Mouse (Mus musculus) cerebellum, adult 11 months (tissue): ENCODE data around the gene Taf1c.

Experiments used
- DNase-seq: peaks from one replicate; pipeline ENCODE4 v3.0.0; 2022

Gene Taf1c

DNA sequence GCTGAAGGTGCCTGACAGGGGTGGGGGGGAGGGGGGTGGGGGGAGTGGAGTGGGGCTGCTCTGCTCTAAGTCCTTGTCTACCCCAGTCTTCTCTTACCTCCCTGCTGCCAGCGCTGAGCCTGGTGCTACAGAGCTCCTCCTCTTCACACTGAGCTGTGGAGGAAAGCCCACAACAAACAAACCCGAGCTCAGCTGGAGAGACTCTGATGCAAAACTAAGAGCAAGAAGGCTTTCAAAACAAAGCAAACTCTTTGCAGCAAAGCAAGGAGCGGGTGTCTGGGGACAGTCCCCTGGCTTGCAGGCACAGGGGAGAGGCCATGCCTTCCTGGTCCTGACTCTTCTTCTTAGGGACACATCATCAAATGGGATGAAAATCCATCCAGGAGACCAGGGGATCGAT, 35.1 kb downstream of the Taf1c start:
- no peak for DNase-seq

DNA sequence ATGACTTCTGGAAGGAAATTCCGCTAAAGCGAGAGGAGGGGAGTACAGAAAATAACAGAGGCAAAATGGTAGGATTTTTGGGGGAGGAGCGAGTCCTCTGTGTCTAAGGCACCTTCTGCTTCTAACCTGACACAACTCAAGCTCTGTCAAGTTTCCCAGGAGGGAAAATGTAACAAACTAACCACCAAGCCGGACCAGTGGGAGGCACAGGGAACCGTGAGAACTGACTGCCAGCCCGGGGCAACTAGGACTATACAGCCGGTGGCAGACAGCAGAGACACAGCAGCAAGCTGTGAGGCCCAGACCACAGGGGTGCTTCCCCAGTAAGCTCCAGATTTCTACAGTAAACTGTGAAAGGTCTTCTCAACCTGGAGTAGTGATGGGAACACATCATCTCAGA, 36.1 kb downstream of the Taf1c start:
- DNase-seq = no peak

GRCm38 (mm10) chr8:119568251-119568650, 36.8 kb downstream of the Taf1c start:
- no peak for DNase-seq

DNA sequence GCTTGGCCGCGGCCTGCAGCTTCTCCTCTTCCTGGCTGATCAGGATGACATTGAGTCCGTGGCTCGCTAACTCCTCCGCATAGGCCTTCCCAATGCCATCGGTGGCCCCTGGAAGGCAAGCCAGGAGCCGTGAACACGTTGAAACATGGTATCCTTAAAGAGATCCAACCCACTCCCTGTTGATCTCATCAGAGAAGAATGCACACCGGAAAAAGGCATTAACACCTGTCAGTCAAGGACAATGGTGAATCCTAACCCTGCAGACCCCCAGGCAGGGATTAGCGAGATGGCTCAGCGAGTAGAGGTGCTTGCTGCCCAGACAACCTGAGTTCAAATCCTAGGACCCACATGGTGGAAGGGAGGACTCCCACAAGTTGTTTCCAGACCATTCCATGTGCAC, 38.7 kb downstream of the Taf1c start:
- DNase-seq = no peak

- no peak for DNase-seq
These were observed 41.2 kb downstream of the Taf1c start for GRCm38 (mm10) chr8:119563849-119564251.

DNA sequence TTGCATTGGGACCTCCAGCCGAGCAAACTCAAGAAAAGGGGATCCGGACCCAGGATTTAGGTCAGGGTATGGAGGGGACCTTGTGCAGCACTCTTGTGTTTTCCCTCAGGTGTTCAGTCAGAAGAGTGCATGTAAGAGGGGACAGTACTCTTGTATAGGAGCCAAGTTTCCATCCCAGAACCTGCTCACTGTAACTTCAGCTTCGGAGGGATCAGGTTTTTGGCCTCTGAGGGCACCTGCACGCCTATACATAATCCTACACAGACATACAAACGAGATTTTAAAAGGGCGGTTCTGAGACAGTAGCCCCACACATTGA, 45.7 kb downstream of the Taf1c start:
- DNase-seq = no peak

GRCm38 (mm10) chr8:119558603-119559401, 46.2 kb downstream of the Taf1c start, which contains the start of gene Mbtps1:
Gene Mbtps1 (minus strand): TSS chr8:119558735.
- peak; percentile 98 for DNase-seq

DNA sequence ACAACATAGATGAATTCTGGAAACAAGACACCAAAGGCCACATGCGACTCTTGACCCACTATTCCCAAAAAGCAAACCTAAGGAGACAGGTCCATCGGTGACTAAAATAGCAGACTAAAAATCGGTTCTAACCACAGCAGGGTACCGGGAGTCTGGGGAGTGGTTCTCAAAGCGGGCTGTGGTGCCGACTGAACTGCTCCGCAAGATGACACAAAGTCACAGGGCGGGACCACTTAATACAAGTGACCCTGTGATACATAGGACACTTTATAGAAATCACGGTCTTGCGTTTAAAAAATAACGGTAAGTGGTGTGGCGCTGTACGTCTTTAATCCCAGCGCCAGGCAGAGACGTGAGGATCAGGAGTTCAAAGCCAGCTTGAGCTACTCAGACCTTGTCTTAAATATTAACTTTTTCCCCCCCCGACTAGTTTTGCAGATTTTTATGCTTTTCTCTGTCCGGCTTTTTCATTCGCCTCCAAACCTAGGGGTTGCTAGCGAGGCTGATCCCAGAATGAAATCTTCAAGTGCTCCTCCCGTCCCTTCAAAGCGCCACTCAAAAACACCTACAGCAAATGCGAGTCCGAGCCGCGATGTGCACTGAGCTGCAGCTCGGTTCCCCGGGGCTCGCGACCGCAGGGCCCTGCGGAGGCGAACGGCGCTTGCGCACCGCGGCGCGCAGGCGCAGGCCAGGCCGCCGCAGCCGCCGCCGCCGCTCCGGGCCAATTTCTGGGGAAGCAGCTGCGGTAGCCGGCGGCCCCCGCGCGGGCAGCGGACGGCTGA, 47.0 kb downstream of the Taf1c start:
- no peak for DNase-seq

DNA sequence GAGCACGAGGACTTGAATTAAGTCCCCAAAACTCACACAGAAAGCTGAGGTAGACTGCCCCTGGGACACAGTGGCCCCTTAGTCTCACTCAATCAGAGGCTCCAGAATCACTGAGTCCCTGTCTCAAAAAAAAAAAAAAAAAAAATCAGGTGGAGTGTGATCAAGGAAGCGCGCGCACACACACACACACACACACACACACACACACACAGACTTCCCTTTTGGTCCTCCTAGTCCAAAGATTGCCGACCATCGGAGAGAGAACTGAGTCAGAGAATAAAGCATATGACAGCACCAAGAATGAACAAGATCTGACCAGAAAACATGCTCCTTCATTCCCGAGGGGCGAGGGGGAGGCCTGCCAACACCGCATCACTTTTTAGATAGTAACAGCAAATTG, 47.9 kb downstream of the Taf1c start:
- no peak for DNase-seq

DNA sequence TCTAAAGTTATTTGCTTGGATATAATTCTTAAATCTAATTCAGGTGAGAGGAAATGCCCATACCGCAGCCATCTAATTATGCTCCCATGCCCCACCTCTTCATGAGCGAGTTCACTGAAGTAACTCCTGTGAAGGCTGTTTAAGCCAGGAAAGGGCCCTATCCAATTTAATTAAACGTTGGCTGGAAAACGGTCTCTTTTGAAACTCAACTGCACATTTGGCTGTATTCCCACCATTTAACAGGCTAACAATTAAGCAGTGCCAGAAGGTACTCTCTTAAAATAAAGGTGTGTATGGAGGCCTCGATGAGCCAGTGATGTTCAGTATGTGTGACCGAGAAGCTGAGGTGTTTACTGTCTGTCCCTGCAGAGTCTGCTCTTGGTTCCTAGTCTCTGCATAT, 49.2 kb downstream of the Taf1c start:
- DNase-seq = no peak

DNA sequence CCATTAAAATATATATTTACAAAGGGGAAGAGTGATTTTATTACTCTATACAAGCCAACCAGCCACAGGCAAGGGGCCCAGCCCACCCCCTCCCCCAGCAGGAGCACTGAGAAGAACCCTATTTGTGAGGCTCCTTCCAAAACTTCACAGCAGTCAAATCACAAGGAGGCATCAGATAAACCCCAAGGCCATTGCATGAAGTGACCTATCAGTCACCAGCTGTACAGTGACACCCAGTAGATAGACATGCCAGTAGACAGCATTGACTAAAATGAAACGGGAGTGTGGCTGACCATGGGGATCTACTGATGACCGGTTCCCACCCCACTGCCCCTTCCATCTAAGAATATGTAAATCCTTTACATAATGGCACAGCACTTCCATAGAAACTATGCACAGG, 52.1 kb downstream of the Taf1c start:
- DNase-seq = no peak

- no peak for DNase-seq
These were observed 56.4 kb downstream of the Taf1c start for GRCm38 (mm10) chr8:119548560-119549113.
